Mouse (Mus musculus) embryonic facial prominence, embryonic 12.5 days (tissue): ENCODE data around the gene Sec14l1. TPM values are rescaled to one million over a fixed set of nuclear protein-coding genes. Genes with fewer than 3 reads are reported as not detected.

Experiments
- ATAC-seq: fragments of 200-750 bp; cut with Nextera tagmentation; 2 replicates; pipeline ENCODE4 v1.8.0; 2017; ENCODE audit not compliant: insufficient number of reproducible peaks, insufficient read depth, low FRiP score, low TSS enrichment
- H3K27ac ChIP-seq: fragments of 300-500 bp; sonication (generic); 2 replicates; pipeline ENCODE4 v1.5.1; 2016; ENCODE audit warnings: mild to moderate bottlenecking
- H3K27me3 ChIP-seq: fragments of 300-500 bp; sonication (generic); 2 replicates; pipeline ENCODE4 v1.6.1; 2016; ENCODE audit warnings: mild to moderate bottlenecking, moderate library complexity
- H3K36me3 ChIP-seq: fragments of 300-500 bp; sonication (generic); 2 replicates; pipeline ENCODE4 v1.6.1; 2016; ENCODE audit warnings: mild to moderate bottlenecking
- H3K4me1 ChIP-seq: fragments of 300-500 bp; sonication (generic); 2 replicates; pipeline ENCODE4 v1.6.1; 2016
- H3K4me2 ChIP-seq: fragments of 300-500 bp; sonication (generic); replicated peaks from 2 replicates; pipeline ENCODE4 v1.6.1; 2016; ENCODE audit warnings: mild to moderate bottlenecking, moderate library complexity
- H3K4me3 ChIP-seq: fragments of 300-500 bp; sonication (generic); 2 replicates; pipeline ENCODE4 v1.5.1; 2016; ENCODE audit warnings: mild to moderate bottlenecking
- H3K9ac ChIP-seq: fragments of 300-500 bp; sonication (generic); 2 replicates; pipeline ENCODE4 v1.6.1; 2016; ENCODE audit warnings: mild to moderate bottlenecking, moderate library complexity
- H3K9me3 ChIP-seq: fragments of 300-500 bp; sonication (generic); 2 replicates; pipeline ENCODE4 v1.6.1; 2016; ENCODE audit warnings: mild to moderate bottlenecking, moderate library complexity
- WGBS: fragments of 180-500 bp; shearing (Covaris S2); methylation state at CpG from one replicate; pipeline ENCODE4 v1.1.7; 2016; 5-methylcytosine and 5-hydroxymethylcytosine counted together
- polyA plus RNA-seq: library from polyadenylated mRNA; unstranded; fragments of >200 nt; fragmentation: Nextera tagmentation; extraction: Ambion mirVana; gene quantifications from 2 replicates; pipeline ENCODE4 v1.2.1, GENCODE M21; 2016

Sec14l1 gene
- polyA plus RNA-seq, 1 experiment from 2014 or later, result 55.6 TPM

DNA sequence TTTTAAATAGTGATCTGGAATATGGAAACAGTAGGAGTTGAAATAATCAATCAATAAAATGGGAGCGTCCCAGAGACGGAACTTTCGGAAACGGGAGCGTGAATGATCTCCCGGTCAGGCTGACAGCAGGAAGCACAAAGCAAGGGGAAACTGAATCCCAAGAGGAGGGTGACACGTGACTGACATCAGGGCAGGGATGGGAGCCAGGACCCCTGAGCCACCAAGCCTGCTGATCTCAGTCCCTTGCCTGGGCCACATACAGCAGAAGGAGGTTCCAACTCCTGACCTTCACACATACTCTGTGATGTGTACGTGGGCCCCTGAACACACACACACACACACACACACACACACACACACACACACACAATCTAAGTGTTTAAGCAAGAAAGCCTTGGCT, 46.6 kb downstream of the Sec14l1 start:
- Histone ChIP-seq H3K27ac (no peak overlapping the region), H3K9ac (no peak overlapping the region)
- 75% methylated on average over 8 of the region's 8 CpGs for WGBS

DNA sequence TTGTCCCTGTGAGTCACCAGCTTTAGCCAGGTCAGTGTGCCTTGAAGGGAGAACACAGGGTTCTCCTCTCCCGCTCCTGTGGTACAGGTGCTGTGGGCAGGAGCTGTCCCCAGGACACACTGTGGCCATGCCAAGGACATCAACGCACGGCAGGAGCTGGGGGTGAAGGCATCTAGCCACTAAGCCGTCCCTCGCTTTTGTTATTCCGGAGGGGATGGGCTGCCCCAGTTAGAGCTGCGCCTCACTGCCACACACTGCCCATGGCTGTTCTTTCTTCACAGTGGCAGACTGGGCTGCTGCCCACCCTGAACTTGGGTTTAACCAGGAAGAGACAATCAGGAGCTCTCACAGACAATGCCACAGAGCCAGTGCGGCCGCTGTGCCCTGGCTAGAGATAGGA, 48.1 kb downstream of the Sec14l1 start:
- Histone ChIP-seq H3K27me3 (no peaks in the 10 kb centered on the region), H3K36me3 (peaks cover 21% of the 10 kb centered on the region), H3K4me3 (no peak overlapping the region), H3K9me3 (no peaks in the 10 kb centered on the region), H3K4me1 (no peaks in the 10 kb centered on the region), H3K4me2 (no peak overlapping the region), H3K9ac (no peak overlapping the region), H3K27ac (no peak overlapping the region)
- ATAC-seq, result no peak
- 73% methylated on average over 9 of the region's 9 CpGs for WGBS

More for the DNA sequence above, 46.6 kb downstream of the Sec14l1 start:
- Histone ChIP-seq H3K4me3 (no peak overlapping the region), H3K4me1 (peaks cover 5% of the 10 kb centered on the region; the same call in 1 of the 2 replicates), H3K9me3 (no peaks in the 10 kb centered on the region), H3K27me3 (no peaks in the 10 kb centered on the region), H3K4me2 (no peak overlapping the region), H3K36me3 (peaks cover 33% of the 10 kb centered on the region)
- ATAC-seq, result no peak

DNA sequence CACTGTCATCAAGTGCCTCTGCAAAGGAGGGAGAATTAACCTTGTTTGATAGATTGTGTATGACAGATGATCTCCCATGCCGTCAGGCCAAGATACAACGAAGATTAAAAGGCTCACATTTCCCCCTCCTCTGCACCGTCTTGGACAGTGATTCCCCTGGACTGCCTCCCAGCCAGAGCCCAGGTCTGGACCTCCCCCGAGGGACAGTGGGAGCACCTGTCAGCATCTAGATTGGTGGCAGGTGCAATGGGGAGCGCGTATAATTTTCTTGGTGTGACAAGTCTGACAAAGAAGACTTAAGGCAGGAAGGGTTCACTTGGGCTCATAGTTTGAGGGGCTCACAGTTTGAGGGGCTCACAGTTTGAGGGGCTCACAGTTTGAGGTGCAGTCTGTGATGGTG, 48.8 kb downstream of the Sec14l1 start:
- 84% methylated on average over 6 of the region's 6 CpGs for WGBS
- Histone ChIP-seq H3K36me3 (peaks cover 14% of the 10 kb centered on the region), H3K4me1 (no peaks in the 10 kb centered on the region; the same call in 1 of the 2 replicates), H3K9me3 (no peaks in the 10 kb centered on the region), H3K4me3 (no peak overlapping the region), H3K9ac (no peak overlapping the region), H3K4me2 (no peak overlapping the region), H3K27me3 (no peaks in the 10 kb centered on the region), H3K27ac (no peak overlapping the region)
- no peak for ATAC-seq

DNA sequence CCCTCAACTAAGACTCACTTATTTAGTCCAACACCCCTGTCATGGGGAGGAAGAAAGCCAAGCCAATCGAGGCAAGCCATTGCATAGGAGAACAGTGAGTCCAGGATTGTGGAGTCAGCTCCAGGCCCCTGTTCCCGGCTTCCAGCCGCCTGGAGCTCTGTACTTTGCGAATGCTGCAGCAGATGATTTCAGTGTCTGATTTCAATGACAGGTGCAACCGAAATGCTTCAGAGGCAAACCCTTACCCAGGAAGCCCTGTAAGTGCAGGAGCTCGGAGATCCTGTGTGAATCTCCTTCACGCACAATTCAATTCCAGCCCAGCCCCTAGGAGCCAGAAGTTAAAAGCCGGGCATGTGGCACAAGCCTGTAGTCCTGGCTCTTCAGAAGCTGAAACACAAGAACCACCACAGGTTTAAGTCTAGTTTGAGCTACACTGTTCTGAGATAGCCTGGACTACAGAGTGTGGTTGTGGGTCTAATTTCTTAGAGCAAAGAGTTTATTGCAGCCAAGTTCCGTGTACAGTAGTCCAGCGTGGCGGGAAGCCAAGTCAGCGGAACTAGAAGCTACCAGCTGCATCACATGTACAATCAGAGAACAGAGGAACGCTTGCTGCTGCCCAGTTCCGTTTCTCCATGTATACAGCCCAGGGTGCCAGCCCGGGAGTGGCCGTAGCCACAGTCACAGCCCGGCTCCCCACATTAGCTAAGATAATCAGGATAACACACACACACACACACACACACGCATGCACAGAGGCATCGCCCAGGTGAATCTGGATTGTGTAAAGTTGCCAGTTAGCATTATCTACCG, 53.5 kb downstream of the Sec14l1 start:
- no peak overlapping the region for H3K9ac ChIP-seq
- no peak overlapping the region for H3K4me3 ChIP-seq
- H3K27ac ChIP-seq, result no peak overlapping the region
- no peaks in the 10 kb centered on the region for H3K36me3 ChIP-seq
- H3K27me3 ChIP-seq, result no peaks in the 10 kb centered on the region
- no peaks in the 10 kb centered on the region for H3K9me3 ChIP-seq
- ATAC-seq, result no peak
- no peaks in the 10 kb centered on the region; the same call in 1 of the 2 replicates for H3K4me1 ChIP-seq
- H3K4me2 ChIP-seq, result no peak overlapping the region
- whole genome bisulfite sequencing, result 82% methylated on average over 20 of the region's 20 CpGs

DNA sequence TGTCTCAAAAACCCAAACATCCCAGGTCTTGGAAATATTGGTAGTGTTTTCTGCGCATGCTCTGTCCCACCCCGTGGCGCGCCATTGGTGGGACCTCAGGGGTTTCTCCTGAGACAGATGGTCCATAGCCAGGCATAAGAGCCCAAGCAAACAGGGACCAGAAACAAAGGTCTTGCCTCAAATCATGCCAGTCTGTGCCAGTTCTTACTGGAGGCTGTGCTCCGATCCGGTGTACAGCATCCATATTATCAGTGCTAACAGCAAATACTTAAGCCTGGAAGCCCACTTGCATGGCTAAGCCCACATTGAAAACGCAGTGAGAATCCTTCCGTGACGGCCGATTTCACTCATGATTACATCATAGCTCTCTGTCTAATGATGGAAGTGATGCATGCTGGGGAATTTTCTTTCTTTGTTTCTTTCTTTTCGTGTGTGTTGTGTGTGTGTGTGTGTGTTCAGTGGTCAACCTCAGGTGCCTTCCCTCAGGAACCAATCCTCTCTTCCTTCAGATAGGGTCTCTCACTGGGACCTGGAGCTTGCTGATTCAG, 54.2 kb downstream of the Sec14l1 start:
- no peaks in the 10 kb centered on the region for H3K27me3 ChIP-seq
- H3K9me3 ChIP-seq, result no peaks in the 10 kb centered on the region
- 89% methylated on average over 11 of the region's 11 CpGs for WGBS
- H3K4me2 ChIP-seq, result no peak overlapping the region
- no peak overlapping the region for H3K4me3 ChIP-seq
- H3K27ac ChIP-seq, result no peak overlapping the region
- no peaks in the 10 kb centered on the region for H3K36me3 ChIP-seq
- no peak for ATAC-seq
- H3K4me1 ChIP-seq, result peaks cover 7% of the 10 kb centered on the region; the same call in 1 of the 2 replicates
- no peak overlapping the region for H3K9ac ChIP-seq

DNA sequence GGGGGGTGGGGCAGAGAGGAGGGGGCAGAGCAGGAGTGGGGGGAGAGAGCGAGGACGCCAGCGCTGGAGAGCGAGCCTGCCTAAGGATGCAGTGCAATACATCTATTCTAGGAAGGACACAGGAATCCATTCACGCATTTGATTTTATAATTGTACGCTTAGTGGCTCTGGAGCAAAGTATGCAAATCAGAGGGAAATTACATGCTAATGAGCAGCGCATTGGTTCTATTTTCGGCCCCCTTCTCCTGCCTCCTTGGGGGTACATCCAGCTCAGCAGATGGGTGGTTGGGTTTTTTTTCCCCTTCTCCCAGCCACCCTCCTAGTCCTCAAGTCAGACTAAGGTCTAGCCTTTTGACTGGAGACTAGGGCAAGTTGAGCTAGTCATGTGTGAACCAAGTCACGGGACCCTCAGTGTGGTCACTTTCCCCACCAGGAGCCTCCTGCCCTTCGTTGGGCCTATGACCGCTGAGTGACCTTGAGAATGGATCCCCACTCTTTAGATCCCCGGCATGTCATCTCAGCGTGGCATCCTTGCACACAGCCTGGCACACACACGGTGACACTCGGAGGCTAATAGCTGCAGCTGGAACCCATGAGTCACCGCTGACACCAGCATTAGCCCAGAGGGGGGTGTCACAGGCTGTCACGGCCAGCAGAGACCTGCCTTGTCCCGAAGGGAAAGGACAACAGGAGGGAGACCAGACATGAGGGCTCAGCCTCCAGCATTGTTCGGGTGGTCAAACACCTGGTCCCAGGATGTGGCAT, 55.0 kb downstream of the Sec14l1 start:
- WGBS, result 95% methylated on average over 19 of the region's 19 CpGs
- H3K27ac ChIP-seq, result no peak overlapping the region
- no peak for ATAC-seq
- no peaks in the 10 kb centered on the region for H3K9me3 ChIP-seq
- H3K4me2 ChIP-seq, result no peak overlapping the region
- H3K27me3 ChIP-seq, result no peaks in the 10 kb centered on the region
- no peaks in the 10 kb centered on the region for H3K36me3 ChIP-seq
- no peak overlapping the region for H3K9ac ChIP-seq
- no peak overlapping the region for H3K4me3 ChIP-seq
- H3K4me1 ChIP-seq, result peaks cover 14% of the 10 kb centered on the region

DNA sequence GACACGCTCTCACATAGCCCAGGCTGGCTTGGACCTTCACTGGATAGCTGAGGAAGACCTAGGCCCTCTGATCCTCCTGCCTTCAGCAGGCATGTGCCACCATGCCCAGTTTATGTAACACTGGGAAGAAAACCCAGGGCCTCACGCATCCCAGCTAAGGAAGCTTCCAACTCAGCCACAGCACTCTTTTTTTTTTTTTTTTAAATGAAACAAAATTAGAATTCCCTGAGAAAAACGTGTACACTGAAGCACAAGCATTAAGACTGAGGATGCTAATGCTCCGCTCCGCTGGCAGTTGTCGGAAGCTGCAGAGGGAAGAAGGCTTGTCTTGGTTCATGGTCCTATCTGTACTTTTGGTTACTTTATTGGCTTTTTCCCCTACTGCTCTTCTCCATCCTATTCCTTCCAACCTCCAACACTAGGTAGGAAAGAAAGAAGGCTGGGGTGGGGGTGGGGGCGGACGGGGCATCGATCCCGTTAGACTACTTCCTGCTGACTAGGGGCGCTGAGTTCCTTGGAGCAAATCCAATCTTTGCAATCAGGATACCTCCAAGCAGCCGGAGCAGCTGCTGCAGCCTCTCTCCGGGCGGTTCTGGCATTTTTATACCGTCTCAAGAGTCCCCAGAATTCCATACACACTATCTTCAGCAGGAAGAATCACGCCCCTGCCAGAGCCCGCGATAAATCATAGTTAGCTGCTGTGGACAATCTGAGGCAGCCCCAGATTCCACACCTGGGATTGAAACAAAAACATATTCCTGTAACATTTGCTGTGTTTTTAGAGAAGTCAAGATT, 59.3 kb downstream of the Sec14l1 start:
- 34% methylated on average over 18 of the region's 18 CpGs for WGBS
- ATAC-seq, result no peak
- Histone ChIP-seq H3K4me3 (peak overlapping the region; percentile 20), H3K9ac (0 out of 2 replicates have a peak overlapping the region, but pooled peaks have one; percentile 20), H3K27me3 (no peaks in the 10 kb centered on the region), H3K36me3 (no peaks in the 10 kb centered on the region), H3K4me1 (peaks cover 22% of the 10 kb centered on the region), H3K9me3 (no peaks in the 10 kb centered on the region), H3K4me2 (peak overlapping the region; percentile 48), H3K27ac (peak overlapping the region; percentile 82)

DNA sequence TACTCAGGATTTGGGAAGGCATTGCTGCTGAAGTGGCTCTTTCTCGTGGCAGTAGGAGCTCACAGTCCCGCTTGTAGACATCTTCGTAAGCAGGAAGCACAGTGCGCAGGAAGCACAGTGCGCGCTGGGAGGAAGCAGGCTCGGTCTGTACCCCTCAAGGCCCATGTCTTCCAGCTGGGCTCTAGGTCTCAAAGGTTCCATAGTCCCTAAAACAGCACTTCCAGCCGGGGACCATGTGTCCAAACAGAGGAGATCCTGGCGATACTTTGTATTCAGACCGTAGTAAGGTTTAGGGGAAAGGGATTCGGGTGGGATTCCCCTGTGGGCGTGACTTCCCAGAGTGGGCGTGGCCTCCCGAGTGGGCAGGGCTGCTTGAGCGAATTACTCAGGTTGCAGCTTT, 60.0 kb downstream of the Sec14l1 start:
- peak; percentile 9; the same call in 1 of the 2 replicates for ATAC-seq
- H3K4me3 ChIP-seq, result peak overlapping the region; percentile 20
- no peaks in the 10 kb centered on the region for H3K27me3 ChIP-seq
- 0 out of 2 replicates have a peak, but pooled peaks cover 1% of the 10 kb centered on the region for H3K9me3 ChIP-seq
- H3K4me1 ChIP-seq, result peaks cover 22% of the 10 kb centered on the region
- 43% methylated on average over 15 of the region's 15 CpGs for WGBS
- H3K36me3 ChIP-seq, result no peaks in the 10 kb centered on the region
- H3K9ac ChIP-seq, result peak overlapping the region; percentile 20; the same call in 1 of the 2 replicates
- peak overlapping the region; percentile 48 for H3K4me2 ChIP-seq
- peak overlapping the region; percentile 82 for H3K27ac ChIP-seq

DNA sequence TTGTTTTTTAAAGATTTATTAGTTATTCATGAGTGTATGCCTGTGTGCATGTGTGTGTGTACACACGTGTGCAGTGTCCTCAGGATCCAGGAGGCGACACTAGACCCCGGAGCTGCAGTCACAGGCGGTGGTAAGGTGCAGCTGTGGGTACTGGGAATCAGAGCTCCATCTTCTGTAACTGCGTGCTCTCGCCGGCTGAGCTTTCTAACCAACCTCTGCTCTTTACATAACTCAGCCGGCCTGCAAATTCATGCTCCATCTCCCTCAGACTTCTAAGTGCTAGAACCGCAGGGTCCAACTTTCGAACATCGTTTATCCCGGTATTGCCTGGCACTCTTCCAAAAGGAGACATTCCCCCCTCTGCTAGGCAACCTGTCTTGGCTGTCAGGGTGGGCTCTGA, 60.5 kb downstream of the Sec14l1 start:
- H3K27ac ChIP-seq, result peak overlapping the region; percentile 82
- 0 out of 2 replicates have a peak overlapping the region, but pooled peaks have one; percentile 48 for H3K4me2 ChIP-seq
- WGBS, result 80% methylated on average over 12 of the region's 12 CpGs
- no peaks in the 10 kb centered on the region for H3K27me3 ChIP-seq
- H3K9ac ChIP-seq, result peak overlapping the region; percentile 20; the same call in 1 of the 2 replicates
- H3K4me1 ChIP-seq, result peaks cover 22% of the 10 kb centered on the region
- 0 out of 2 replicates have a peak, but pooled peaks cover 7% of the 10 kb centered on the region for H3K9me3 ChIP-seq
- ATAC-seq, result no peak
- H3K4me3 ChIP-seq, result 0 out of 2 replicates have a peak overlapping the region, but pooled peaks have one; percentile 20
- no peaks in the 10 kb centered on the region for H3K36me3 ChIP-seq

DNA sequence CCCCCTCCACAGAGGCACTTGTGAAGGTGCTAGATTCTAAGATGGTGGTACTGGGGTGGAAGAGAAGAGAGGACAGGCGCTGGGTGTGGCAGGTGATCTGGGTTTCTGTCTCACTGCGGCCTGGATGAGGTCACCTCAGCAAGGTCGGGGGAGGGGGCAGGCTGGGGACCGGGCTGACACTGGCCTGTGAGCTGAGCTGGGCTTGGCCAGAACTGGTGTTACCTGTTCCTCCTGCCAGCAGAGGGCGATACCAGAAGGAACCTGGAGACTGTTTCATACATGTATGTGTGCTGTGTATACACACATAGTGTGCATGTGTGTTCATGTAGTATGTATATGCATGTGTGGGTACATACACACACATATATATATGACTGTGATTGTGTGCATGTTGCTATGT, 61.3 kb downstream of the Sec14l1 start:
- no peak for ATAC-seq
- WGBS, result 39% methylated on average over 5 of the region's 5 CpGs
- no peak overlapping the region for H3K27ac ChIP-seq
- H3K36me3 ChIP-seq, result no peaks in the 10 kb centered on the region
- no peaks in the 10 kb centered on the region for H3K27me3 ChIP-seq
- H3K4me2 ChIP-seq, result no peak overlapping the region
- no peak overlapping the region for H3K9ac ChIP-seq
- H3K9me3 ChIP-seq, result 0 out of 2 replicates have a peak, but pooled peaks cover 8% of the 10 kb centered on the region
- H3K4me1 ChIP-seq, result peaks cover 22% of the 10 kb centered on the region
- H3K4me3 ChIP-seq, result no peak overlapping the region

DNA sequence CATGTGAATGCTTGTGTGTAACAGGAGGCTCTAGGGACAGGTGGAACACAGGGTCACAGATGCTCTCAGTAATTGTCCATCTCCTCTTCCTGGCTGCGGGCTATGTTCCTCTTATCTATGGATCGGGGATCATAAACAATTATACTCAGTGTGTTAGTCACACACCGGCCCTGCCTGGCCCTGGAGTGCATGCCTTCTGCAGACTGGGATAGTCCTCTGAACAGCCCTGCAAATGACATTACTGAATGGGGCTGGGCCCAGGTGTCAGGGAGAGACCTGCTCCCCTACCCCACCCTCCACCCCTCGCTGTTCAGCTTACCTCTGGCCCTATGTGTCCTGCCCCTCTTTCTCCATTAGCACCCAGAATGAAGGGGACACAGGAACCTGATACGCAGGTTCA, 61.9 kb downstream of the Sec14l1 start:
- Histone ChIP-seq H3K4me3 (no peak overlapping the region), H3K9me3 (peaks cover 12% of the 10 kb centered on the region), H3K4me2 (no peak overlapping the region), H3K27me3 (no peaks in the 10 kb centered on the region), H3K4me1 (peaks cover 22% of the 10 kb centered on the region), H3K27ac (no peak overlapping the region), H3K36me3 (no peaks in the 10 kb centered on the region), H3K9ac (no peak overlapping the region)
- 75% methylated on average over 5 of the region's 5 CpGs for whole genome bisulfite sequencing
- ATAC-seq, result no peak
